Mouse (Mus musculus) megakaryocyte, embryonic 14.5 days (primary cell): Measurements from ENCODE around the gene Idh2.

Experiments
- FLI1 ChIP-seq: IDR thresholded peaks from 2 replicates; pipeline ENCODE4 v1.6.1; 2012; ENCODE audit warnings: low read length, inconsistent platforms, mixed read lengths
- GATA1 ChIP-seq: IDR thresholded peaks from 3 replicates; pipeline ENCODE4 v1.6.1; 2012; ENCODE audit warnings: mixed read lengths, low read length, inconsistent platforms, borderline replicate concordance

DNA sequence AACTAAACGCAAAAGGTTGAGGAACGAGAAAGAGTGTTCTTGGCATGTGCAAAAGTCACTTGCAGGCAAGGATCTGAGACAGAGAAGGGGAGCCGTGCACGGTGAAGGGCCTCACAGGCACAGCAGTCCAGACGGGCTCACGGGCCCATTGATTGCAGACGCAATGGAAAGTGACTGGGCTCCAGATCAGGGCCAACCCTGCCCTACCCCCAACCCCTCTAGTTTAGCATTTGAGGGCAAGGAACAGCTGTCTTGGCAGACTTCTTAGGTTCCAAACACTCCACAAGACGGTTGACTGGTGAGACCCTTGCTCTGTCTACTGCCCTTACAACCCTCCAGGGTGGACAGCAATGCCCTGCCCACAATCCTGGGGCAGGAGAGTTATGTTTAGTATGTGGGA is 41.7 kb downstream of the Idh2 start:
- TF ChIP-seq GATA1 (no peak), FLI1 (no peak)
